Mouse (Mus musculus) bone marrow macrophage, adult 2 months (primary cell): Measurements from ENCODE around the gene Rara.

Experiments
- CTCF ChIP-seq: IDR thresholded peaks from 2 replicates; pipeline ENCODE4 v1.5.1; 2012; ENCODE audit warnings: low read depth, mild to moderate bottlenecking, low read length, moderate library complexity
- POLR2A ChIP-seq: IDR thresholded peaks from 2 replicates; pipeline ENCODE4 v1.6.1; 2012; ENCODE audit warnings: mild to moderate bottlenecking, low read depth, low read length, borderline replicate concordance

- TF ChIP-seq POLR2A (no peak), CTCF (no peak)
Measured at GRCm38 (mm10) chr11:98969496-98969927, 41.9 kb downstream of the Rara start.
